Comparison of ENCODE assay signal across 11 mouse cellular contexts in the genomic region with DNA sequence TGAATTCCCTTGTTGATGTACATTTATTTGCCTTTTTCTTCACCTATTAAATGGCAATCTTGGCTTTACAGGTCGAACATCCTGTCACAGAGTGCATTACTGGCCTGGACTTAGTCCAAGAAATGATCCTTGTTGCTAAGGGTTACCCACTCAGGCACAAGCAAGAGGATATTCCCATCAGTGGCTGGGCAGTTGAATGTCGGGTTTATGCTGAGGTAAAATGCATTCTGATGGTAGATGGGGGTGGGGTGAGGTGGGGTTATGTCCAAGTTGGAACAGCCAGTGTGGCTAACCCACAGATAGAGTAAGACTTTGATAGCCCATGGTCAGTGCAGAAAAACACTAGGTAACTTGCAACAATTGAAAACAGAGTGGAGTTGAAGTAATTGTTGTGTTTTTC.
DNase-seq lines count a peak whose midpoint lies in the region; ATAC-seq lines count a peak whose summit lies in the region.
"Had no signal": no experiment of that assay in that cellular context is flagged by ENCODE, and none has a peak within 500 bp of the region (broad histone marks: within the 10 kb centered on the region; RNA-seq: fewer than 3 reads in every experiment).

No protein-coding gene starts in this region.

- no peak for DNase-seq in heart, embryonic 10.5 days (ENCODE audit: low spot score)
- no peak for DNase-seq in heart, adult 8-10 months (ENCODE audit: low spot score)
- peak; percentile 8 for DNase-seq in Muller cell, postnatal 12 days (ENCODE audit: inconsistent ontology term)
- DNase-seq in cerebellum, adult 18-20 months: peak; percentile 20 to 27
- peak; percentile 55 for DNase-seq in midbrain, embryonic 14.5 days
- no peak for DNase-seq in thymus, adult 18-20 months
- no peak for DNase-seq in heart, adult 18-20 months
- no peak for DNase-seq in left cerebral cortex, adult 11 months (ENCODE audit: low spot score)
- DNase-seq: gastrocnemius, adult 2 months had no signal

- H3K9ac ChIP-seq in midbrain, embryonic 14.5 days (replicated peaks; ENCODE audit: low read length): no peak overlapping the region
- H3K9ac ChIP-seq: heart, embryonic 15.5 days had no signal

- peak; percentile 46; the same call in 1 of the 2 replicates for ATAC-seq in midbrain, embryonic 14.5 days (ENCODE audit: low FRiP score, low TSS enrichment)
- ATAC-seq: intestine, embryonic 16.5 days had no signal

- no peaks in the 10 kb centered on the region for H3K9me3 ChIP-seq in heart, embryonic 10.5 days
- H3K9me3 ChIP-seq in midbrain, embryonic 14.5 days (ENCODE audit: control insufficient read depth, low read length): no peaks in the 10 kb centered on the region
- H3K9me3 ChIP-seq: heart, embryonic 15.5 days had no signal

- H3K4me2 ChIP-seq in midbrain, embryonic 14.5 days (ENCODE audit: low read length): no peak overlapping the region
- H3K4me2 ChIP-seq: heart, embryonic 15.5 days had no signal

- 54% methylated on average over 2 of the region's 2 CpGs for WGBS in heart, embryonic 10.5 days
- WGBS in midbrain, embryonic 14.5 days: 37% methylated on average over 2 of the region's 2 CpGs

- H3K27me3 ChIP-seq in heart, embryonic 10.5 days (ENCODE audit: insufficient read depth, poor library complexity, severe bottlenecking): no peaks in the 10 kb centered on the region
- H3K27me3 ChIP-seq in midbrain, embryonic 14.5 days (ENCODE audit: control insufficient read depth, insufficient read depth, low read length): no peaks in the 10 kb centered on the region
- H3K27me3 ChIP-seq: heart, embryonic 15.5 days had no signal

- H3K36me3 ChIP-seq in heart, embryonic 10.5 days: no peaks in the 10 kb centered on the region
- no peaks in the 10 kb centered on the region for H3K36me3 ChIP-seq in midbrain, embryonic 14.5 days (ENCODE audit: control insufficient read depth, insufficient read depth, low read length)
- H3K36me3 ChIP-seq: heart, embryonic 15.5 days had no signal

- H3K27ac ChIP-seq in heart, embryonic 10.5 days: 0 out of 2 replicates have a peak overlapping the region, but pooled peaks have one; percentile 10
- H3K27ac ChIP-seq in midbrain, embryonic 14.5 days (replicated peaks; ENCODE audit: low read depth, low read length): 0 out of 2 replicates have a peak overlapping the region, but pooled peaks have one; percentile 49
- H3K27ac ChIP-seq: gastrocnemius, adult 2 months; heart, embryonic 15.5 days had no signal

- no peak overlapping the region for H3K4me3 ChIP-seq in heart, embryonic 10.5 days
- no peak overlapping the region for H3K4me3 ChIP-seq in midbrain, embryonic 14.5 days (replicated peaks; ENCODE audit: low read depth, low read length)
- H3K4me3 ChIP-seq: gastrocnemius, adult 2 months; heart, embryonic 15.5 days had no signal

- peaks cover 8% of the 10 kb centered on the region; the same call in 1 of the 2 replicates for H3K4me1 ChIP-seq in heart, embryonic 10.5 days
- peaks cover 4% of the 10 kb centered on the region; the same call in 1 of the 2 replicates for H3K4me1 ChIP-seq in midbrain, embryonic 14.5 days (ENCODE audit: control insufficient read depth, insufficient read depth, low read length)

Comparison
In these comparisons a context has a peak if more than half of its experiments do, and no peak if none do; other contexts are left out.
1. DNase-seq: peak in Muller cell, postnatal 12 days (single experiment), cerebellum, adult 18-20 months (2 of 2) and midbrain, embryonic 14.5 days (single experiment); none in heart, embryonic 10.5 days (single experiment), heart, adult 8-10 months (single experiment), thymus, adult 18-20 months (0 of 2), heart, adult 18-20 months (0 of 2) and left cerebral cortex, adult 11 months (single experiment).